Mouse (Mus musculus): ENCODE data around the gene Eif2ak4.

DNA sequence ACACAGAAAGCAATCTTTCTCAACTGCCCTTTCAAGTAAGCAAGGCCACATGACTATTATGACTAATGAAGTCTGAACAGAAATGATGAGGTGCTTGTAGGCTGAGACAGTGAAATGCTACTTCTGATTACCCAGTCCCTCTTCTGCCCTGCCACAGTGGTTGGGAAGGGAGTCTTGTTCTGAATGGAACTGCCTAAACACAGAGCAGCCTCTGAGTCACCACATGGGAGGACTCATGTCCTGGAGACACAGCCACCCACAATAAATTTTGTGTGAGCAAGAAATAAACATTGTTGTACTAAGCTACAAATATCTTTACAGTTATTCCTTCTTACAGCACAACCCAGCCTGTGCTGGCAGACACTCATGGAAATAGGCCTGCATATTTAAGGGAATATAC lies 12.5 kb upstream of the Eif2ak4 start:
- no peak for TF ChIP-seq GATA1 (IDR thresholded peaks at IDR 0.05; ENCODE audit: borderline replicate concordance, low read length)
- TF ChIP-seq FLI1 (IDR thresholded peaks at IDR 0.05; ENCODE audit: low read length) = no peak
